Comparison of ENCODE assay signal across 8 mouse cellular contexts in the genomic region with DNA sequence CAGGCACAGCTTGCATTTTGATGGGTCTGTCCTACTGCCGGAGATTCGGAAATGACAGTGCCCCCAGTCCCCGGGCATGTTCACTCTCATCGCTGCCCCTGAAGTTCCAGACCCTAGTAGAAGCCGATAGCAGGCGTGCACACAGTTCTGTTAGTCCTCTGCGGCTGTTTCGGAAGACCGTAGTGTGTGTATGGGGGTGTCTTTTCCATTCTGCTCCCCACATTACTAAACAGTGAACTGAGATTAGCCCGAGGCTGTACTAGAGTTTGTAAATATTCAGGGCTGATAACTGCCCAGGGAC. TPM values are rescaled to one million over a fixed set of nuclear protein-coding genes. Genes with fewer than 3 reads are reported as not detected.
DNase-seq lines count a peak whose midpoint lies in the region; ATAC-seq lines count a peak whose summit lies in the region.

No protein-coding gene starts in this region.

- ATAC-seq in kidney, embryonic 16.5 days (ENCODE audit: low FRiP score, low TSS enrichment): peak; percentile 44
- ATAC-seq in hindbrain, embryonic 16.5 days: peak; percentile 68
- ATAC-seq in midbrain, embryonic 16.5 days: no peak; the same call in 1 of the 2 replicates

- peak overlapping the region; percentile 79 for H3K27ac ChIP-seq in kidney, embryonic 16.5 days (ENCODE audit: low read length)
- H3K27ac ChIP-seq in hindbrain, embryonic 16.5 days (ENCODE audit: low read depth, low read length): peak overlapping the region; percentile 87
- H3K27ac ChIP-seq in midbrain, embryonic 16.5 days (ENCODE audit: low read length): peak overlapping the region; percentile 88

- H3K4me3 ChIP-seq in kidney, embryonic 16.5 days (ENCODE audit: low read length): peak overlapping the region; percentile 88
- H3K4me3 ChIP-seq in hindbrain, embryonic 16.5 days (ENCODE audit: low read length): peak overlapping the region; percentile 98
- peak overlapping the region; percentile 74 for H3K4me3 ChIP-seq in midbrain, embryonic 16.5 days (ENCODE audit: low read depth, low read length)

- WGBS in kidney, embryonic 16.5 days: 4% methylated on average over 10 of the region's 10 CpGs
- 4% methylated on average over 10 of the region's 10 CpGs for WGBS in hindbrain, embryonic 16.5 days
- WGBS in midbrain, embryonic 16.5 days: 2% methylated on average over 10 of the region's 10 CpGs

- H3K9me3 ChIP-seq in kidney, embryonic 16.5 days (ENCODE audit: low read length): no peaks in the 10 kb centered on the region
- no peaks in the 10 kb centered on the region for H3K9me3 ChIP-seq in hindbrain, embryonic 16.5 days (ENCODE audit: control insufficient read depth, low read length)
- no peaks in the 10 kb centered on the region for H3K9me3 ChIP-seq in midbrain, embryonic 16.5 days (replicated peaks; ENCODE audit: control insufficient read depth, low read length, poor library complexity, severe bottlenecking)

- H3K4me1 ChIP-seq in kidney, embryonic 16.5 days (ENCODE audit: insufficient read depth, low read length): peaks cover 11% of the 10 kb centered on the region
- peaks cover 14% of the 10 kb centered on the region for H3K4me1 ChIP-seq in hindbrain, embryonic 16.5 days (ENCODE audit: control insufficient read depth, insufficient read depth, low read depth, low read length)
- peaks cover 14% of the 10 kb centered on the region for H3K4me1 ChIP-seq in midbrain, embryonic 16.5 days (ENCODE audit: control insufficient read depth, insufficient read depth, low read length)

- peak overlapping the region; percentile 99 for H3K4me2 ChIP-seq in kidney, embryonic 16.5 days (replicated peaks; ENCODE audit: low read depth, low read length)
- peak overlapping the region; percentile 95 for H3K4me2 ChIP-seq in hindbrain, embryonic 16.5 days (ENCODE audit: low read length)
- peak overlapping the region; percentile 88 for H3K4me2 ChIP-seq in midbrain, embryonic 16.5 days (ENCODE audit: low read length)

- no peaks in the 10 kb centered on the region for H3K27me3 ChIP-seq in kidney, embryonic 16.5 days (ENCODE audit: insufficient read depth, low read length)
- H3K27me3 ChIP-seq in hindbrain, embryonic 16.5 days (replicated peaks; ENCODE audit: control insufficient read depth, insufficient read depth, low read length): no peaks in the 10 kb centered on the region
- H3K27me3 ChIP-seq in midbrain, embryonic 16.5 days (ENCODE audit: control insufficient read depth, insufficient read depth, low read depth, low read length): no peaks in the 10 kb centered on the region

- no peak for DNase-seq in kidney, postnatal 10 days
- DNase-seq in c-Kit-positive CD71-positive TER-119-negative erythroid progenitor cells, embryonic 14.5 days (ENCODE audit: low read depth): peak; percentile 34
- DNase-seq in layer of hippocampus, adult 8-10 months (ENCODE audit: low spot score in 2 of 2): no peak
- no peak for DNase-seq in thymus, postnatal 10 days (ENCODE audit: low spot score in 2 of 2)
- DNase-seq in gastrocnemius, adult 18-20 months (ENCODE audit: low spot score): no peak

- peaks cover 25% of the 10 kb centered on the region for H3K36me3 ChIP-seq in kidney, embryonic 16.5 days (ENCODE audit: insufficient read depth, low read length)
- peaks cover 20% of the 10 kb centered on the region for H3K36me3 ChIP-seq in hindbrain, embryonic 16.5 days (ENCODE audit: control insufficient read depth, insufficient read depth, low read length)
- peaks cover 6% of the 10 kb centered on the region for H3K36me3 ChIP-seq in midbrain, embryonic 16.5 days (ENCODE audit: control insufficient read depth, insufficient read depth, low read length)

- peak overlapping the region; percentile 78 for H3K9ac ChIP-seq in kidney, embryonic 16.5 days (replicated peaks; ENCODE audit: low read length)
- H3K9ac ChIP-seq in hindbrain, embryonic 16.5 days (ENCODE audit: low read depth, low read length): peak overlapping the region; percentile 89
- H3K9ac ChIP-seq in midbrain, embryonic 16.5 days (ENCODE audit: low read depth, low read length): peak overlapping the region; percentile 83

RNA-seq across cellular contexts. Expression of a gene that starts 0.6 kb away (rescaled TPM):
- 34.5 and 42.4 TPM in 2 replicates for polyA plus RNA-seq in kidney, embryonic 16.5 days (2015; fragmentation: Nextera tagmentation; extraction: Ambion mirVana)
- polyA plus RNA-seq in hindbrain, embryonic 16.5 days (2015; fragmentation: Nextera tagmentation; extraction: Ambion mirVana): 18.3 and 22.0 TPM in 2 replicates
- 21.8 and 21.9 TPM in 2 replicates for polyA plus RNA-seq in midbrain, embryonic 16.5 days (2015; fragmentation: Nextera tagmentation; extraction: Ambion mirVana)
- 10 to 100 TPM; 23.0 to 24.4 (median 24.1) TPM for total RNA-seq in layer of hippocampus, adult 8-10 months (2022)
- total RNA-seq in gastrocnemius, adult 18-20 months (2021): 10 to 100 TPM in 1 of 2 experiments, 1 to 10 TPM in 1; 9.8 to 10.4 TPM

RNA-seq across cellular contexts. Expression of a gene that starts 33.3 kb away (rescaled TPM):
- 16.0 and 16.2 TPM in 2 replicates for polyA plus RNA-seq in kidney, embryonic 16.5 days (2015; fragmentation: Nextera tagmentation; extraction: Ambion mirVana)
- 14.6 TPM in 2 replicates for polyA plus RNA-seq in hindbrain, embryonic 16.5 days (2015; fragmentation: Nextera tagmentation; extraction: Ambion mirVana)
- 14.3 and 14.8 TPM in 2 replicates for polyA plus RNA-seq in midbrain, embryonic 16.5 days (2015; fragmentation: Nextera tagmentation; extraction: Ambion mirVana)
- 10 to 100 TPM; 17.6 to 20.3 (median 18.6) TPM for total RNA-seq in layer of hippocampus, adult 8-10 months (2022)
- 10 to 100 TPM; 16.5 to 17.5 TPM for total RNA-seq in gastrocnemius, adult 18-20 months (2021)

RNA-seq across cellular contexts. Expression of a gene that starts 55.1 kb away (rescaled TPM):
- polyA plus RNA-seq in kidney, embryonic 16.5 days (2015; fragmentation: Nextera tagmentation; extraction: Ambion mirVana): 58.8 and 166 TPM in 2 replicates
- 11.8 and 166 TPM in 2 replicates for polyA plus RNA-seq in hindbrain, embryonic 16.5 days (2015; fragmentation: Nextera tagmentation; extraction: Ambion mirVana)
- polyA plus RNA-seq in midbrain, embryonic 16.5 days (2015; fragmentation: Nextera tagmentation; extraction: Ambion mirVana): 8.9 and 10.4 TPM in 2 replicates
- 1 to 10 TPM; 5.7 to 9.3 (median 7.2) TPM for total RNA-seq in layer of hippocampus, adult 8-10 months (2022)
- over 10,000 TPM; 42,846 to 52,629 TPM for total RNA-seq in gastrocnemius, adult 18-20 months (2021)
